Mouse (Mus musculus) heart, adult 9 months (tissue): ENCODE measurements at regions not wholly inside any gene's neighbourhood (a gene's known extent, or its start where the extent isn't known, plus 50 kb on each side); places are given as distances from the start of the nearest gene placed in this dataset.

Experiments
- DNase-seq, 2 experiments: peaks; one replicate each; pipeline ENCODE4 v3.0.0; 2022; ENCODE audit warnings: low spot score in 2 of 2

DNA sequence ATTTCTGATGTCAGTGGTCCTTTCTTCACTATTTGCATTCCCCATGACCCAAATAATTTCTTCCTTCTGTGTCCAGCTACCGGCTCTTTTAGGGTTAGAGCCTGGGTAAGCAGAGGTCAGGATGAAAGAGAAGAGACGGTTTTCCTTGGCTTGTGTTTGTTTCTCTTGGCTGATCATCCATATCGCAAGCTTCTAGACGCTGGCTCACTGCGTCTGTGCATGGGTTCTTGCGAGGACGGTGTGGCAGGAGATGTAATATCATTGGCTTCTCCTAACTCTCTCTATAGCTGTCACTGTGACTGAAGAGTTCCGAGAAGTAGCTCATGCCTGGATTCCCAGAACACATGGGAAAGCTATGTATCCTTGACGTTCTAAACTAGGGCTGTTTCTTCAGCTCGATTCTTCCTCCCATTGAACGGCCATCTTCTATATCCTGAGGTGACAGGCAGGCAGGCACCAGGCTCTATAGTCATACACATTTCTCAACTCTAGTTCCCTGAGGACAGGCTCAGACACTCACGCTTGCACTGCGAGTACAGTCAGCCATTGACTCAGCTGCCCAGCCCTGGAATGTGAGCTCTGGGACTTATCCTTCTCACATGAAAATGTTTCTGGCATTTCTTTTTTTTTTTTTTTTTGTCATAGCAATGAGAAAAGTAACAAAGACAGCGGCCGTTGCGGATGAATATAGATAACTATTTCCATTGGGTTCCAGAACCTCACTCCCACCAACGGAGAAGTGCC is 85.0 kb downstream of the Bach1 start:
- DNase-seq: peak; percentile 15 to 20

DNA sequence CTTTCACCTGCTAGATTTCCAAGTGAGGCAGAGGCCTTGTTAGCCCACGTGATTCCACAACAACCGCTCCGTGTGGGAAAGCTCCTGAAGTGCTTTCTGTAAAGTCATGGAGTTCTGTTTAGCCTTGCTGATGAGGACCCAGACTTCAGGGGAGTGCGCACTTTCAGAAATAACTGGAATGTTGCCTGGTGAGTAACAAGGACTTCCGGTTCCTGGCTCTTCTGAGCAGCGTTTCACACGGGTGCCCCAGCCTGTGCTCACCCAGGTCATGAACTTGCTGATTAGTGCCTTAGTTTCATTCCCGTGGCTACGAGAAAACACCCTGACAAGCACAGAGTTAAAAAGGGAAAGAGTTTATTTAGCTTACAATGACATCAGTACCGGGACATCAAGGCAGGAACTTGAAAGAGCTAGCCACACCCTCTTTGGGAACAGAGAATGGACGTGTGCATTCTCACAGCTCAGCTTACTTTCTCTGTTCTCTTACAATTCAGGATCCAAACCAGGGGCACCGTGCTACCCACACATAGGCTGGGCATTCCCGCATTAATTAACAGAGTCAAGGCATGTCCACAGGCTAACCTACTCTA is 85.8 kb downstream of the Bach1 start:
- DNase-seq: peak; percentile 44 to 46

DNA sequence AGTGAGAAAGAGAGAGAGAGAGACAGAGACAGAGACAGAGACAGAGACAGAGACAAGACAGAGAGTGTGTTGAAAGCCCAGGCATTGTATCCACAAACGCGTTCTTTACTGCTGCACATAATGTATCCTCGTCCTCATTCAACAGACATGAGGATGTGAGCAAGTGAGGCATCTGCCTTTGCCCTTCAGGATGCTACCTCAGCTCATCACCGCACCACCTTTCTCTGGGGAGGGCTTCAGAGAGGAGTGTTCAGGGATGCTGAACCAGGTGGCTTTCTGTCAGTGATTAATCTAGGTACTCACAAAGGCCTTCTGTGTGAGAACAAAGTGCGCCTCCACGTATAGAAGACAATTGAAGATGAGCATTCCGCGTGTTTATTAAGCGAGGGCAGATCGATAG is 90.8 kb downstream of the Bach1 start:
- no peak for DNase-seq

DNA sequence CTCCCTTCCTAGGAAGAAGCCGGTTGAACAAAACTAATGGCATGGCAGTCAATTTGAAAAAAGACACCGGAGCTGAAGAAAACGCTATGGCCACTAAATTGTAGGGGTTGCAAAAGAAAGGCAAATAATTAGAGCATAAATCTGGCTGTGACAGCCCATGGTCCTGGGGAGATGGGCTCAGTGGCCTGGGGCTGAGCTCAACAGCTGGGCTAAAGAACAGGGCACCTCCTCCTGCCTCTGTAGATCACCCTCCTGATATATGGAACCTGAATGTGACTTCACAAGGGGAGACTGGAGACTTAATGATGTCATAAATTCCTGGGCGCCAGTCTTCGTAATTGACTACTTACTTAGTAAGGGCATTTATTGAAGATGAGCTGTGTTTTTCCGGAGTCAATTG is 91.2 kb downstream of the Bach1 start:
- DNase-seq: no peak

DNA sequence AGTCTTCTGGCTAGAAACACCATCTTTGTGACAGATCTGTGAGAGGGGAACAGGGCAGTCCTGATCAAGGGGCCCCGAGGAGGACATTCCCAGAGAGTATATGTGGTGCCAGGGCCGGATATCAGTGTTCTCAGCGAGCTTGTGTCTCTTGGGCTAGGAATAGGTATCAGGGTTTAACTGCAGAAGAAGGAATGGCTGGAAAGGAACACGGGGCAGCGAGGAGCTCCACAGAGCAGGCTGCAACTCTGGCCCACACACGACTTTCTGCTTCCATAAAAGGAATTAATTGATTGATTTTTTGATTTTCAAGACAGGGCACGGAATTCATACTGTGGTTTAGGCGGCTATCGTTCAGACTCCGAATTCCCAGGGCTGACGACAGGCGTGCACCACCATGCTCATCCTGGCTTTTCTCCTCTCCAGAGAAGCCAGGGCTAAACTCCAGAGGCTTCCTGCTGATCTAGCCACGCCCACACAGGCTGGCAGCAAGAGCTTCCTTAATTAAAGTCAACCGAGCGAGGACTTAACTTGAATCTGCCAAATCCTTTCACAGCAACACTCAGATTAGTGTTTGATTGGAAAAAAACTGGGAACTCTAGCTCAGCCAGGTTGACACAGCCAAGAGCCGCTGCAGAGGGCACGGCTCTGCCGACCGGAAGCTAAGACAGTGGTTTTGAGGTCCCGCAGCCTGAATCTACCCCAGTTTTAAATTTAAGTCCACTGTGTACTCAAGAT is 97.9 kb downstream of the Bach1 start:
- peak in 1 of 2 experiments; percentile 12 for DNase-seq

DNA sequence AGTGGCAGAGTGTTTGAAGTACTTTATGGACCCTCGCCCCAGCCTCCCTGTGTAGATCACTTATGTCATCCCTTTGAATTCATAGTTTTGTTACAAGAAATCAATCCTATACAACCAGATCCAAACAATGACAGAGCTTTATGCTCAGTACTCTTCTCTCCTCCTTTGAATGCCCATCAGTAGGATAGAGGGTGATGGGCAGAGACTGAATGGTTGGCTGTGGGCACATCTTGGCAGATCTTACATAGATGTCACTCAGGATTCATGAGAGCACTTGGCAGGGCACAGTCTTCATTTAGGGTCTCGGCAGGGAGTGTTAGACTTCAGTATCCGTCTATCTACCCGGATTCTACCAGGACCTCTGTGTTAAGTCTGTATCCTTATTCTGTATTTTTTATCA is 103.6 kb downstream of the Bach1 start:
- no peak for DNase-seq

DNA sequence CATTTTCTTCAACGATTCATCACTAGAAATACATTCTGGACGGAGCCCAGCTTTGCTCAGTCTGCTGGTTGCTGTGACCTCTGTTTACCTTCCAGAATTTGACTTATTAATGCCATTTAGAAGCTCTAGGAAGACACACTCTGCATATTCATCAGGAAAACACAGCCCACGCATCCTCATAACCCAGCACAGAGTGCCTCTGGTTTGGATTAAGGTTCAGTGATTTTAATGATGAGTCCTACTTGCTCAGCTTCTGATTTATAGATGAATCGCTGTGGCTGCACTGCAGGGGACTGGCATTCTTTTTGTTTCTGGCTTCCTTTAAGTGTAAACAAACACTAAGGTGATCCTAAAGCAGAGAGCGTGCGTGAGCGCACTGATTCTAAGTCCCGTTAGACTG is 118.8 kb downstream of the Bach1 start:
- DNase-seq: no peak

DNA sequence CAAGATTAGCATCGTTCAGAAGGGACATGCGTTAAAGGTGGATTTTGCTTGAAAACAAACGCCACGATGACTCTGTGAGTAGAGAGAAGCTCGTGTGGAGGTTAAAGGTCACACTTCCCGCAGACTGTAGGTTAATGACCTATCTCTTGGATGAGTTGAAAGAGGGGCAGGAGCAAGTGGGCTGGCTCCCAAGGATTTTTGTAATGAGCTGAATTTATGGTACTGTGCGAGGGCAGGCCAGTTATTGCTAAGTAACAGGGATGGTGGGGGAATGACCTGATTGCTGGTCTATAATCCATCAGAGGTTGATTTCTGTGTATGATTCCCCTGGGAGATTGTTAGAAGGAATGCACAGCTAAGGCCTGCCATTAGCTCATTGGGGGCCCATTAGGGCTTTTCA is 135.6 kb downstream of the Bach1 start:
- no peak for DNase-seq

DNA sequence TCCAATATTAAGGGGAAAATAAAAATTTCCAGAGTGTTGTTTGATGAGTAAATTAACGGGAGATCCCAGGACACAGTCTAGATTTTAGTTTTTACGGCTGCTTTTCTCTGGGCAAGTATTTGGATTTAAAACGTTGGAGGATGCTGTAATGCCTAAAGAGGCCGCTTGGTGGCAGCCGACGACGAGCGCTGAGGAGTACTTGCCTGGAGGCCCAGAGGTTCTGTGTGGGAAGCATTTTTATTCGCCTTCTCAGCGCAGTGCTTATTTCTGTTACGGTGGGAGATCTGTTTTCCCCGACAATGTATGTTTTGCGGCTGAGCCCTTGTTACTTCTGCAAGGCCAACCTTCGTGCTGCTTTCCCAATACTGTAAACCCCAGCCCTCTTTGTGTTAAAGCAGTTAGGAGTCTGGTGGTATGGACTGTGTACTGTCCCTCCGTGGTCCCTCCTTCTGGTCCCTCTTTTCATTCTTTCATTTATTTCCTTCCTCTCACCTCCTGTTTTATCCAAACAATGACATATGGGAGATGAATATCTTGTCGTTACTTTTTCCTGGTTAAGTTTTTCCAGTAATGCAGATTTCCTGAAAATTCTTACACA is 142.3 kb downstream of the Bach1 start:
- DNase-seq: peak in 1 of 2 experiments; percentile 27
